Mouse (Mus musculus) inflammation-experienced regulatory T-cells, adult 6 months (primary cell): ENCODE measurements around the gene Snx8. TPM values are rescaled to one million over a fixed set of nuclear protein-coding genes. Genes with fewer than 3 reads are reported as not detected.

Source experiments
- ATAC-seq: one replicate; pipeline ENCODE4 v1.8.0; 2017
- polyA plus RNA-seq, 3 experiments: library from polyadenylated mRNA; unstranded; fragments of 100-300 nt; shearing (Covaris generic); gene quantifications; one replicate each; pipeline ENCODE4 v1.2.1; 2017

Snx8 gene
- polyA plus RNA-seq, 3 experiments from 2014 or later: 0.50 to 2.1 (median 1.6) TPM

- no peak for ATAC-seq
Measured at GRCm38 (mm10) chr5:140339836-140340235, 49.2 kb downstream of the Snx8 start.

- no peak for ATAC-seq
Measured at GRCm38 (mm10) chr5:140338779-140339178, 50.3 kb downstream of the Snx8 start.

- ATAC-seq: no peak
Measured at GRCm38 (mm10) chr5:140336680-140337079, 52.4 kb downstream of the Snx8 start.

- ATAC-seq: no peak
Measured at GRCm38 (mm10) chr5:140333631-140334030, 55.4 kb downstream of the Snx8 start.

- ATAC-seq: no peak
Measured at GRCm38 (mm10) chr5:140332519-140332918, 56.5 kb downstream of the Snx8 start.

GRCm38 (mm10) chr5:140331615-140332512, 57.2 kb downstream of the Snx8 start, which contains the start of gene Mrm2:
Gene Mrm2, minus strand, starts transcription at chr5:140331898.
- peak; percentile 96 for ATAC-seq

GRCm38 (mm10) chr5:140324058-140324457, 65.0 kb downstream of the Snx8 start:
- no peak for ATAC-seq

GRCm38 (mm10) chr5:140321756-140322575, 67.1 kb downstream of the Snx8 start:
- peak; percentile 23 for ATAC-seq

- peak; percentile 99 for ATAC-seq
Measured at GRCm38 (mm10) chr5:140321042-140321755, 67.9 kb downstream of the Snx8 start, which contains the start of the genes Mad1l1 and Nudt1. Gene Mad1l1, minus strand, starts transcription at chr5:140321552. Gene Nudt1, plus strand, starts transcription at chr5:140321656.

GRCm38 (mm10) chr5:140316716-140317115, 72.3 kb downstream of the Snx8 start:
- no peak for ATAC-seq

- no peak for ATAC-seq
Measured at GRCm38 (mm10) chr5:140307602-140308001, 81.5 kb downstream of the Snx8 start.

GRCm38 (mm10) chr5:140306016-140306415, 83.0 kb downstream of the Snx8 start:
- no peak for ATAC-seq

GRCm38 (mm10) chr5:140298291-140298690, 90.8 kb downstream of the Snx8 start:
- no peak for ATAC-seq

- peak; percentile 52 for ATAC-seq
Measured at GRCm38 (mm10) chr5:140292152-140292551, 96.9 kb downstream of the Snx8 start.

Other genes with a start within 250 kb of the Snx8 start
- gene Mad1l1, start 67.7 kb downstream of the Snx8 start, polyA plus RNA-seq: 10 to 100 TPM; 18.8 to 24.9 (median 22.0) TPM
- gene Nudt1, start 67.6 kb downstream of the Snx8 start, polyA plus RNA-seq: 10 to 100 TPM; 14.8 to 31.5 (median 20.5) TPM
- 10 to 100 TPM in 2 of 3 experiments, 1 to 10 TPM in 1; 7.8 to 12.4 (median 10.8) TPM for gene Mrm2, start 57.4 kb downstream of the Snx8 start, polyA plus RNA-seq
- 10 to 100 TPM; 25.8 to 31.8 (median 29.5) TPM for gene Eif3b, start 30.1 kb upstream of the Snx8 start, polyA plus RNA-seq
- gene Gm4869, start 56.4 kb upstream of the Snx8 start, polyA plus RNA-seq: not detected
- gene Chst12, start 116.3 kb upstream of the Snx8 start, polyA plus RNA-seq: 10 to 100 TPM; 25.6 to 35.2 (median 33.2) TPM
- gene Grifin, start 175.8 kb upstream of the Snx8 start, polyA plus RNA-seq: 1 to 10 TPM; 1.2 to 5.5 (median 1.9) TPM
- 10 to 100 TPM; 16.8 to 44.8 (median 23.1) TPM for gene Lfng, start 218.1 kb upstream of the Snx8 start, polyA plus RNA-seq